Mouse (Mus musculus): ENCODE data around the gene Slc16a2. TPM values are rescaled to one million over a fixed set of nuclear protein-coding genes. Genes with fewer than 3 reads are reported as not detected.

Gene Slc16a2
- polyA plus RNA-seq, 1 experiment from 2014 or later, result 11.9 TPM

DNA sequence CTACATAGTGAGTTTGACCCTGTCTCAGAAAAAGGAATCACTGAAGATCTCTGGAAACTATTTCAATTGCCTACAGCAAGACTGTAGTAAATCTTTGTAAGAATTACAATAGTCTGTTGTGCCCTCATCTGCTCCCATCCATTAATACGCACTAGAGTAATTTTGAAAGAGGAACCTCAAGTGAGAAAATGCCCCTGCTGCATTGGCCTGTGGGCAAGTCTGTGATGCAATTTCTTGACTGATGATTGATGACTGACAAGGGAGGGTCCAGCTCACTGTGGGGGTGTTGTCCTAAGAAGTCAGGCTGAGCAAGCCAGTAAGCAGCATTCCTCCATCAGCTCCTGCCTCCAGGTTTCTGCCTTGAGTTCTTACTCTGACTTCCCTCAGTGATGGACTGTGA is 75.6 kb downstream of the Slc16a2 start:
- Histone ChIP-seq H3K27ac (ENCODE audit: low read length) (no peak overlapping the region), H3K4me3 (ENCODE audit: low read depth, low read length) (no peak overlapping the region), H3K36me3 (ENCODE audit: control insufficient read depth, insufficient read depth) (no peaks in the 10 kb centered on the region), H3K4me1 (ENCODE audit: control insufficient read depth, low read depth, low read length) (no peaks in the 10 kb centered on the region), H3K9ac (ENCODE audit: low read depth, low read length) (no peak overlapping the region), H3K27me3 (ENCODE audit: control insufficient read depth, insufficient read depth, low read depth, low read length) (peaks cover 8% of the 10 kb centered on the region), H3K4me2 (ENCODE audit: low read depth, low read length) (no peak overlapping the region), H3K9me3 (replicated peaks; ENCODE audit: control insufficient read depth, low read length) (no peaks in the 10 kb centered on the region)
- ATAC-seq (ENCODE audit: low read depth), result no peak; the same call in 1 of the 2 replicates
- WGBS (ENCODE audit: insufficient replicate concordance), result 45% methylated on average over 1 of the region's 1 CpGs

- Histone ChIP-seq H3K9ac (ENCODE audit: low read depth, low read length) (no peak overlapping the region), H3K27me3 (ENCODE audit: control insufficient read depth, insufficient read depth, low read depth, low read length) (peaks cover 11% of the 10 kb centered on the region), H3K4me1 (ENCODE audit: control insufficient read depth, low read depth, low read length) (no peaks in the 10 kb centered on the region), H3K4me3 (ENCODE audit: low read depth, low read length) (no peak overlapping the region), H3K4me2 (ENCODE audit: low read depth, low read length) (no peak overlapping the region), H3K9me3 (replicated peaks; ENCODE audit: control insufficient read depth, low read length) (no peaks in the 10 kb centered on the region), H3K36me3 (ENCODE audit: control insufficient read depth, insufficient read depth) (no peaks in the 10 kb centered on the region), H3K27ac (ENCODE audit: low read length) (no peak overlapping the region)
- 45% methylated on average over 7 of the region's 7 CpGs for WGBS (ENCODE audit: insufficient replicate concordance)
- no peak for ATAC-seq (ENCODE audit: low read depth)
Measured at GRCm38 (mm10) chrX:103744171-103745039, 77.4 kb downstream of the Slc16a2 start.

GRCm38 (mm10) chrX:103742057-103742315 is 79.8 kb downstream of the Slc16a2 start:
- Histone ChIP-seq H3K4me2 (ENCODE audit: low read depth, low read length) (no peak overlapping the region), H3K27ac (ENCODE audit: low read length) (no peak overlapping the region), H3K36me3 (ENCODE audit: control insufficient read depth, insufficient read depth) (no peaks in the 10 kb centered on the region), H3K4me3 (ENCODE audit: low read depth, low read length) (no peak overlapping the region), H3K27me3 (ENCODE audit: control insufficient read depth, insufficient read depth, low read depth, low read length) (peaks cover 18% of the 10 kb centered on the region), H3K9me3 (replicated peaks; ENCODE audit: control insufficient read depth, low read length) (no peaks in the 10 kb centered on the region), H3K9ac (ENCODE audit: low read depth, low read length) (no peak overlapping the region), H3K4me1 (ENCODE audit: control insufficient read depth, low read depth, low read length) (no peaks in the 10 kb centered on the region)
- ATAC-seq (ENCODE audit: low read depth), result no peak
- 39% methylated on average over 2 of the region's 2 CpGs for WGBS (ENCODE audit: insufficient replicate concordance)

DNA sequence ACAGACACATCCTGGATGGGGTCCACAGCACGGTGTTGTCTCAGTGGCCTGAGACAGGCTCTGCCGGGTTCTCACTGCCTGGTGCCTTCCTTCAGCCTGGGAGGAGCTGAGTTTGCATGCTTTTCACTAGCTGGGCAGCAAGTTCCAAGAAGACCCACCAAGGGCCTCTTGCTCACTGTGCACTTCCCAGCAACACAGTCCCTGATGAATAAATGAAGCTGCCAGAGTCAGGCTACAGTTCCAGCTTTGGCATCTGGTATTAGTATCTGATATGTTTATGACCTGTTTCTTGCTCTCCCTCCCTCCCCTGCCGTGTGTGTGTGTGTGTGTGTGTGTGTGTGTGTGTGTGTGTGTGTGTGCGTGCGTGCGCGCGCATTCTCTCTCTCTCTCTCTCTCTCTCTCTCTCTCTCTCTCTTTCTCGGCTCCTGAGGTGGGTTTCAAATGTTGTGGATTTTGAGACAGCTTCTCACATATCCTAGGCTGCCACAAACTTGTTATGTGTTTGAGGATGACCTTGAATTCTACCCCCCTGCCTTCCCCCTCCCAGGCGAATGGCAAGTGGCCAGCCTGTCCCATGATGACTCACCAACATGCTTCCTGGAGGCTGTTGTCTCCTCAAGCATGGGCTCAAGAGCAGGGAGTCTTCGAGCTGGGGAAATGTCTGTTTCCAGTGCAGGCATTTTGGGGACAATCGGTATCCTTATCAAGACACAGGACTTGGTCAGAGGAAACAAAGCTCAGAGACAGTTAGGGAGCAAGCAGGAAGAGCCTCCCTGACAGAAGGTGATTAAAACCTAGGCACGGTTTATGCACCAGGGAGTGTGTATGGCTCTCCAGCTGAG is 80.3 kb downstream of the Slc16a2 start:
- no peak overlapping the region for H3K27ac ChIP-seq (ENCODE audit: low read length)
- no peak overlapping the region for H3K4me3 ChIP-seq (ENCODE audit: low read depth, low read length)
- no peak overlapping the region for H3K9ac ChIP-seq (ENCODE audit: low read depth, low read length)
- peaks cover 17% of the 10 kb centered on the region for H3K27me3 ChIP-seq (ENCODE audit: control insufficient read depth, insufficient read depth, low read depth, low read length)
- H3K4me2 ChIP-seq (ENCODE audit: low read depth, low read length), result no peak overlapping the region
- no peaks in the 10 kb centered on the region for H3K9me3 ChIP-seq (replicated peaks; ENCODE audit: control insufficient read depth, low read length)
- WGBS (ENCODE audit: insufficient replicate concordance), result 34% methylated on average over 13 of the region's 13 CpGs
- H3K36me3 ChIP-seq (ENCODE audit: control insufficient read depth, insufficient read depth), result no peaks in the 10 kb centered on the region
- no peak for ATAC-seq (ENCODE audit: low read depth)
- H3K4me1 ChIP-seq (ENCODE audit: control insufficient read depth, low read depth, low read length), result no peaks in the 10 kb centered on the region

DNA sequence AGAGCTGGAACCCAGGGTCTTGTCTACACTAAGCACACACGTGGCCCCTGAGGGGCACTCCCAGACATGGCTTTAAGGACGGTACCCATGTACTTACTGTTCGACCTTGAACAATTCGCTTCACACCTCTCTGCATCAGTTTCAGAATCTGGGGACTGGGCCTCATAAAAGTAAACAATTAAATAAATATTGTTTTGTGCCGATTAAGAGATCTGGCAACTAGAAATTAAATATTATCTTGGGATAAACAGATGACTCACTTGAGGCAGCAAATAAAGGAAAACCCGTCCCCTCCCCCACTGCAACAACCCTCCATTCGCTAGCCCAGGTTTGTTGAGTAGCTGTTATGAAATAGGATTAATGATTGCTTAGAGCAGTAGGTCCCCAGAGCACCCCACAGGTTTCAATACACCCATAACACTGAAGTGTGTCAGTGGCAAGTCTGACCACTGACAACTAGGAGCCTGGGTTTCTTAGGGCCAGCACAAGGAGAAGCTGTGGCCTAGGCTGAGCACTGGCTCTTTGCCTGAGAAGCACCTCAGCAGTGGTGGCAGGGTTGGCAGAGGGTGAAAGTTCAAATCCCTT is 87.7 kb downstream of the Slc16a2 start:
- no peaks in the 10 kb centered on the region for H3K4me1 ChIP-seq (ENCODE audit: control insufficient read depth, low read depth, low read length)
- no peak overlapping the region for H3K9ac ChIP-seq (ENCODE audit: low read depth, low read length)
- WGBS (ENCODE audit: insufficient replicate concordance), result 52% methylated on average over 7 of the region's 7 CpGs
- H3K27ac ChIP-seq (ENCODE audit: low read length), result peak overlapping the region; percentile 37
- peaks cover 17% of the 10 kb centered on the region for H3K27me3 ChIP-seq (ENCODE audit: control insufficient read depth, insufficient read depth, low read depth, low read length)
- H3K4me2 ChIP-seq (ENCODE audit: low read depth, low read length), result no peak overlapping the region
- no peaks in the 10 kb centered on the region for H3K36me3 ChIP-seq (ENCODE audit: control insufficient read depth, insufficient read depth)
- H3K4me3 ChIP-seq (ENCODE audit: low read depth, low read length), result no peak overlapping the region
- ATAC-seq (ENCODE audit: low read depth), result peak; percentile 65
- H3K9me3 ChIP-seq (replicated peaks; ENCODE audit: control insufficient read depth, low read length), result no peaks in the 10 kb centered on the region

DNA sequence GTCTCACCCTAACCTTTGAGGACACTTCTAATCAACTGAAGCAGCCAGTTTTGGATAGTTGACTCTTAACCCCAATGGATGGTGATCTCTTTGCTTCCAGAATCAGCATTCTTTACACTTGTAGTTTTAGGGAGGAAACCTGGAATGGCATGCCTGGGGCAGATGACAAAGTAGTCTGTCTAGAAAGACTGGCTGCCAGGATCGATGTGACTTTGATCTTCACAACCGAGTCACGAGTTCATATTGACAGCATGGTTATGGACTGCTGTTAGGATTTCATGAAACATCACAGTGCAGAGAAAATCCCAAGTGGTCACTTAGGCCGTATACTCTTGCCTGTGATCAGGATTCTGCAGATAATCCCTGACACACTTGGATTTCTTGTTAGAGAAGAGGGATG is 88.7 kb downstream of the Slc16a2 start:
- Histone ChIP-seq H3K9ac (ENCODE audit: low read depth, low read length) (no peak overlapping the region), H3K27me3 (ENCODE audit: control insufficient read depth, insufficient read depth, low read depth, low read length) (peaks cover 14% of the 10 kb centered on the region), H3K36me3 (ENCODE audit: control insufficient read depth, insufficient read depth) (no peaks in the 10 kb centered on the region), H3K9me3 (replicated peaks; ENCODE audit: control insufficient read depth, low read length) (no peaks in the 10 kb centered on the region), H3K27ac (ENCODE audit: low read length) (peak overlapping the region; percentile 41; the same call in 1 of the 2 replicates), H3K4me1 (ENCODE audit: control insufficient read depth, low read depth, low read length) (no peaks in the 10 kb centered on the region), H3K4me3 (ENCODE audit: low read depth, low read length) (no peak overlapping the region), H3K4me2 (ENCODE audit: low read depth, low read length) (no peak overlapping the region)
- 58% methylated on average over 4 of the region's 4 CpGs for WGBS (ENCODE audit: insufficient replicate concordance)
- no peak for ATAC-seq (ENCODE audit: low read depth)

GRCm38 (mm10) chrX:103732033-103732703 is 89.6 kb downstream of the Slc16a2 start:
- H3K27me3 ChIP-seq (ENCODE audit: control insufficient read depth, insufficient read depth, low read depth, low read length), result peaks cover 9% of the 10 kb centered on the region
- H3K4me2 ChIP-seq (ENCODE audit: low read depth, low read length), result no peak overlapping the region
- H3K4me1 ChIP-seq (ENCODE audit: control insufficient read depth, low read depth, low read length), result no peaks in the 10 kb centered on the region
- no peaks in the 10 kb centered on the region for H3K36me3 ChIP-seq (ENCODE audit: control insufficient read depth, insufficient read depth)
- no peak overlapping the region for H3K4me3 ChIP-seq (ENCODE audit: low read depth, low read length)
- H3K9me3 ChIP-seq (replicated peaks; ENCODE audit: control insufficient read depth, low read length), result no peaks in the 10 kb centered on the region
- ATAC-seq (ENCODE audit: low read depth), result peak; percentile 78
- H3K9ac ChIP-seq (ENCODE audit: low read depth, low read length), result no peak overlapping the region
- peak overlapping the region; percentile 44; the same call in 1 of the 2 replicates for H3K27ac ChIP-seq (ENCODE audit: low read length)
- WGBS (ENCODE audit: insufficient replicate concordance), result 47% methylated on average over 4 of the region's 4 CpGs

DNA sequence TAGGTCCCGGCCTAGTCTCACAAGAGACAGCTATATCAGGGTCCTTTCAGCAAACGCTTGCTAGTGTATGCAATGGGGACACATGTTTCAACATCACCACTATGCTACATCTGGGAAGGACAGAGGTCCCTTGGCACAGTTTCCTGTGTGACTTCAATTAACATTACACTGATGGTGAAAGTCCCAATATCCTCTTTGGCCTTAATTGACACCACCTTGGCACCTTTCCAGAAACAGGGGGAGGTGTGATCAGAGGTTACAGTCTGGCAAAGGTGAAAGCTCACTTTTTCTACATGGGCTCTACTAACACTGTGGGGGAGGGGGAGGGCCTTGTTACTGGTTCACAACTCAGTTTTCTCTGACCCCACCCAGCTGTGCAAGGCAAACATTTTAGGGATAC is 99.3 kb downstream of the Slc16a2 start:
- WGBS (ENCODE audit: insufficient replicate concordance), result 43% methylated on average over 2 of the region's 2 CpGs
- Histone ChIP-seq H3K4me3 (ENCODE audit: low read depth, low read length) (no peak overlapping the region), H3K27ac (ENCODE audit: low read length) (no peak overlapping the region), H3K4me2 (ENCODE audit: low read depth, low read length) (no peak overlapping the region), H3K36me3 (ENCODE audit: control insufficient read depth, insufficient read depth) (no peaks in the 10 kb centered on the region), H3K9me3 (replicated peaks; ENCODE audit: control insufficient read depth, low read length) (no peaks in the 10 kb centered on the region), H3K4me1 (ENCODE audit: control insufficient read depth, low read depth, low read length) (no peaks in the 10 kb centered on the region), H3K9ac (ENCODE audit: low read depth, low read length) (no peak overlapping the region), H3K27me3 (ENCODE audit: control insufficient read depth, insufficient read depth, low read depth, low read length) (peaks cover 5% of the 10 kb centered on the region; the same call in 1 of the 2 replicates)
- ATAC-seq (ENCODE audit: low read depth), result peak; percentile 86
